Mouse (Mus musculus) adrenal gland, postnatal 25 days (tissue): Measurements from ENCODE around the gene Rpl21. TPM values are rescaled to one million over a fixed set of nuclear protein-coding genes. Genes with fewer than 3 reads are reported as not detected.
A peak's percentile ranks its signal among the peaks of the same experiment; 100 is the strongest.

ENCODE experiments used
- DNase-seq: peaks from one replicate; pipeline ENCODE4 v3.0.0; 2021; ENCODE audit warnings: mixed read lengths
- total RNA-seq: library from RNA; stranded (reverse); gene quantifications from 2 replicates; pipeline ENCODE4 v1.2.3, GENCODE M21; 2021

The Rpl21 gene
- total RNA-seq, 1 experiment from 2014 or later: 282 TPM

GRCm38 (mm10) chr5:146867946-146868314 is 35.2 kb downstream of the Rpl21 start:
- DNase-seq: no peak

GRCm38 (mm10) chr5:146872981-146873631 is 40.4 kb downstream of the Rpl21 start:
- DNase-seq: no peak

DNA sequence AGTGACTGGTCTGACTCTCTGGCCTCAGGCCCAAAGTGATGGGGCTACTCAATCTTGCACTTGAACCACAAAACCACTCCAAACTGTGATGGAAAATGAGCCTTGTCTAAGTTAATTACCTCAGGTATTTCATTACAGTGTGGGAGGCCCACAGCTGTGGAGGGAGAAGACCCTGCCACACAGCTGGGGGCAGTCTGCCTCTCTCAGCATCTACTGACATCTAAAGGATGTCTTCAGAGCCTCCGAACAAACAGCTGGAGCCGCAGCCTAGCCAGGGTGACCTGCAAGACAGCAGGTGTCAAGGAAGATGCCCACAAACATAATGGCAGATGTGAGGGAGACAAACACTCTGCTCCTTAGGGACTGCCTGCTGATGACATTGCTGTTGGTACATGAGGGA is 43.3 kb downstream of the Rpl21 start:
- DNase-seq: no peak

- DNase-seq: peak; percentile 12
These were observed 45.2 kb downstream of the Rpl21 start for GRCm38 (mm10) chr5:146877882-146878281.

DNA sequence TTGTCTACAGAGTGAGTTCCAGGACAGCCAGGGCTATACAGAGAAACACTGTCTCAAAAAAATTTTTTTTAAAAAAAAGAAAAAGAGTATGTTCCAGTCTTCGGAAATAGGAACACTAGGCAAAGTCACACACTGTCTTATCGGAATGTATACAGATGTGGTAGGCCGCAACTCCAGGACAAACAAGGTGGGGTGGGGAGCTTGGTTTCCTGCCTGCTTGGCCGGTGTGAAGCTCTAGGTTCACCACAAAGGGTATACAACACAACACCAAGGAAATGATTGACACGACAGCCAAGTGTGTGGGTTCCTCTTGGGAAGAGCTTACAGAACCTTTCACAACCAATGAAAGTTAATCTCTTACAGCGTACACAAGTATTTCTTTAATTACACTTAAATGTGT is 49.6 kb downstream of the Rpl21 start:
- DNase-seq: no peak

GRCm38 (mm10) chr5:146883053-146883452 is 50.4 kb downstream of the Rpl21 start:
- no peak for DNase-seq

GRCm38 (mm10) chr5:146883486-146884272 is 51.0 kb downstream of the Rpl21 start:
- DNase-seq: peak; percentile 9

Other genes starting within 250 kb of the Rpl21 start
- not detected in 2 replicates for gene Gpr12, start 247.7 kb upstream of the Rpl21 start, total RNA-seq
- gene Usp12, start 37.9 kb upstream of the Rpl21 start, total RNA-seq: 29.6 and 33.4 TPM in 2 replicates
- gene Rasl11a, start 12.2 kb downstream of the Rpl21 start, total RNA-seq: 5.6 and 9.5 TPM in 2 replicates
- 34.9 and 36.1 TPM in 2 replicates for gene Gtf3a, start 115.8 kb downstream of the Rpl21 start, total RNA-seq
- gene Mtif3, start 130.9 kb downstream of the Rpl21 start, total RNA-seq: 30.4 and 40.9 TPM in 2 replicates
- 13.9 and 14.0 TPM in 2 replicates for gene Lnx2, start 243.7 kb downstream of the Rpl21 start, total RNA-seq
- 126 and 128 TPM in 2 replicates for gene Polr1d, start 244.2 kb downstream of the Rpl21 start, total RNA-seq